Mouse (Mus musculus): ENCODE measurements around the gene Gsg1l.

- TF ChIP-seq FLI1 (IDR thresholded peaks at IDR 0.05; ENCODE audit: low read length) (no peak), GATA1 (IDR thresholded peaks at IDR 0.05; ENCODE audit: borderline replicate concordance, low read length) (no peak)
Measured at GRCm38 (mm10) chr7:125953844-125954243, 128.4 kb downstream of the Gsg1l start.
